Mouse (Mus musculus) lung, embryonic 14.5 days (tissue): Measurements from ENCODE around the gene Arl14ep. TPM values are rescaled to one million over a fixed set of nuclear protein-coding genes. Genes with fewer than 3 reads are reported as not detected.
A peak's percentile ranks its signal among the peaks of the same experiment; 100 is the strongest.

Experiments
- ATAC-seq: fragments of 200-750 bp; cut with Nextera tagmentation; 2 replicates; pipeline ENCODE4 v1.8.0; 2017; ENCODE audit warnings: mild to moderate bottlenecking, moderate TSS enrichment, moderate library complexity; ENCODE audit not compliant: insufficient read depth
- DNase-seq: peaks from one replicate; pipeline ENCODE4 v3.0.0-alpha.2; 2015
- H3K27ac ChIP-seq: fragments of 300-500 bp; sonication (generic); 2 replicates; pipeline ENCODE4 v1.5.1; 2014; ENCODE audit warnings: low read depth, mild to moderate bottlenecking, moderate library complexity
- H3K27me3 ChIP-seq: fragments of 300-500 bp; sonication (generic); 2 replicates; pipeline ENCODE4 v1.6.1; 2014; ENCODE audit warnings: low read length, control low read depth; ENCODE audit not compliant: insufficient read depth
- H3K36me3 ChIP-seq: fragments of 300-500 bp; sonication (generic); 2 replicates; pipeline ENCODE4 v1.6.1; 2014; ENCODE audit warnings: control low read depth; ENCODE audit not compliant: insufficient read depth
- H3K4me1 ChIP-seq: fragments of 300-500 bp; sonication (generic); 2 replicates; pipeline ENCODE4 v1.6.1; 2014; ENCODE audit warnings: antibody characterized with exemption, control low read depth; ENCODE audit not compliant: insufficient read depth
- H3K4me2 ChIP-seq: fragments of 300-500 bp; sonication (generic); 2 replicates; pipeline ENCODE4 v1.6.1; 2014; ENCODE audit warnings: mild to moderate bottlenecking
- H3K4me3 ChIP-seq: fragments of 300-500 bp; sonication (generic); 2 replicates; pipeline ENCODE4 v1.5.1; 2014; ENCODE audit warnings: low read depth, low read length
- H3K9ac ChIP-seq: fragments of 300-500 bp; sonication (generic); 2 replicates; pipeline ENCODE4 v1.6.1; 2014
- H3K9me3 ChIP-seq: fragments of 300-500 bp; sonication (generic); 2 replicates; pipeline ENCODE4 v1.6.1; 2016; ENCODE audit warnings: low read depth, low read length, control low read depth
- CTCF ChIP-seq: IDR thresholded peaks from 2 replicates; pipeline ENCODE4 v1.5.1; 2016; ENCODE audit warnings: antibody characterized with exemption, low read depth
- WGBS: fragments of 180-500 bp; shearing (Covaris S2); extraction: QIAGEN DNeasy Blood & Tissue Kit; methylation state at CpG from one replicate; pipeline ENCODE4 v1.1.7; 2014; 5-methylcytosine and 5-hydroxymethylcytosine counted together
- polyA plus RNA-seq: library from polyadenylated mRNA; unstranded; fragments of >200 nt; fragmentation: Nextera tagmentation; extraction: Ambion mirVana; gene quantifications from 2 replicates; pipeline ENCODE4 v1.2.1, GENCODE M21; 2014

Arl14ep gene
- polyA plus RNA-seq, 1 experiment from 2014 or later: 48.3 TPM

DNA sequence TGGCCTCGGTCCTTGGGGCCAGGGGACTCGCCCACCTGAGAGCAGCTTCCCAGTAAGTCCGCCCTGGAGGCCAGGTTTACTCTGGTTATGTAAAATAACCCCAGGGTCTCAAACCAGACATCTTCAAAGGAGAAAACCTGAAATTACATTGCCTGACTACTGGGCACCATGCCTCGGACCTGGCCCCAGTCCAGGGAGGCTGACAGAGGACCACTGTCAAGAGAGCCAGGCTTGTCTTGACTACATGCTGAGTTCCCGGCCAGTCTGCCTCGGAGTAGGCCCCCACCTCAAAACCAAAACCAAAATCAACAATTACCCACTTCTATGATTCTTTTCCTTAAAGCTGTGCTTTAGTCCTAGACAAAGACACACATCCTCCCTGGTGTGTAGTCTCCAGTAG is 5.9 kb downstream of the Arl14ep start:
- Histone ChIP-seq H3K4me2 (no peak overlapping the region), H3K27me3 (no peaks in the 10 kb centered on the region), H3K4me3 (no peak overlapping the region), H3K9me3 (no peaks in the 10 kb centered on the region), H3K4me1 (0 out of 2 replicates have a peak, but pooled peaks cover 5% of the 10 kb centered on the region), H3K36me3 (peaks cover 53% of the 10 kb centered on the region), H3K27ac (no peak overlapping the region), H3K9ac (no peak overlapping the region)
- ATAC-seq (no peak), DNase-seq (no peak)
- TF ChIP-seq CTCF: no peak
- 81% methylated on average over 6 of the region's 6 CpGs for WGBS

DNA sequence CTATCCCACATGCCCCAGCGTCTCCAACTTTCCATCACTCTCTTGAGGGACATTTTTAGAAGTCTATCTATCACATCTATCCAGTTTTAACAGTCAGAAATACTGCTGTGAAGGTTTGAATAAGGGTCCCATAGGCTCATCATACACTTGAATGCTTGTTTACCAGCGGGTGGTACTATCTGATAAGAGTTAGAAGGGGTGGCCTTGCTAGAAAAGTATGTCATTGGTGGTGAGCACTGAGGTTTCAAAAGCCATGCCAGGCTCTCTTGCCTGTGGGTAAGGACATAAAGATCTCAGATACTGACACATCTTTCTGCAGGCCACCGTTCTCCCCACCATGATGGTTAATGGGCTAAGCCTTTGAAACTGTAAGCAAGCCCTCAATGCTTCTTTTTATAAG is 10.7 kb downstream of the Arl14ep start:
- H3K4me1 ChIP-seq: no peaks in the 10 kb centered on the region
- peaks cover 62% of the 10 kb centered on the region for H3K36me3 ChIP-seq
- no peaks in the 10 kb centered on the region for H3K9me3 ChIP-seq
- H3K9ac ChIP-seq: no peak overlapping the region
- 87% methylated on average over 3 of the region's 3 CpGs for WGBS
- H3K4me3 ChIP-seq: no peak overlapping the region
- no peak overlapping the region for H3K27ac ChIP-seq
- H3K4me2 ChIP-seq: no peak overlapping the region
- no peak for DNase-seq
- TF ChIP-seq CTCF: no peak
- ATAC-seq: no peak
- H3K27me3 ChIP-seq: no peaks in the 10 kb centered on the region

DNA sequence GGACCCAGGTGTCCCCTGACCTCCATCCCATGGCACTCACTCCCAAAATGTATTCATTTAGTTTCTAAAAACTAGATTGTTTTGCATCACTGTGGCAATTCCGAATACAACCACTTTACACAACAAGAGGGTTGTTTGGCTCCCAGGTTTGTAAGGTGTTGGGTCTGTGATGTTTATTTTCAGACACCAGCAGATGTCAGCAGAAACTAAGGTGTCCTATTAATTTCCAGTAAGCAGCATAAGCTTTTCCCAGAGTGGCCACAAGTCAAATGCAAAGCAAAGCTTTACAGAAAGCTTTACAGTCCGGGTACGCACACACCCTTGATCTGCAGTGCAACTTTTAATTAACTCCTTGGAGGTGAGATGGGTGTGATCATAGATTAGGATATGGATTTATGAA is 12.6 kb downstream of the Arl14ep start:
- Histone ChIP-seq H3K36me3 (peaks cover 43% of the 10 kb centered on the region), H3K4me3 (no peak overlapping the region), H3K4me1 (no peaks in the 10 kb centered on the region), H3K27ac (no peak overlapping the region), H3K27me3 (no peaks in the 10 kb centered on the region), H3K9me3 (no peaks in the 10 kb centered on the region), H3K9ac (no peak overlapping the region), H3K4me2 (no peak overlapping the region)
- ATAC-seq (no peak), DNase-seq (no peak)
- WGBS: 87% methylated on average over 3 of the region's 3 CpGs
- TF ChIP-seq CTCF: no peak

DNA sequence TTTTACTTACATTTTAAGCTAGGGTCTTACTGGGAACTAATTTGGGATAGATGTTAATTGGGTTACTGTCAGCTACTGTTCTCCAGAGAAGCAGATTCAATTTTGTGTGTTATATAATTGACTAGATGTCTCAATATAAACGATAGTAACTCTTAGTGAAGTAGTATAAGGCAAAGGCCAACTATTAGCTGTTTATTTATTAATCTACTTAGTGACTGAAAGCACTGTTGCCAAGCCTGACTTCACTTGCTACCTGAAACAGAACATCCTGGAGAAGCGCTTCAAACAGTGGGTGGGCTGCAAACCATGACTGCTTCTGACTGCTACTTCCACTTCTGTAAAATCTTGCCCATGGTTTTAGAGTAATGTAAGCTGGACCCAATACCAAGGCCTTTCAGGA is 13.2 kb downstream of the Arl14ep start:
- Histone ChIP-seq H3K27me3 (no peaks in the 10 kb centered on the region), H3K4me2 (no peak overlapping the region), H3K9me3 (no peaks in the 10 kb centered on the region), H3K4me1 (no peaks in the 10 kb centered on the region), H3K36me3 (peaks cover 38% of the 10 kb centered on the region), H3K9ac (no peak overlapping the region), H3K4me3 (no peak overlapping the region), H3K27ac (no peak overlapping the region)
- DNase-seq (no peak), ATAC-seq (no peak)
- WGBS: 81% methylated on average over 2 of the region's 2 CpGs
- no peak for TF ChIP-seq CTCF

DNA sequence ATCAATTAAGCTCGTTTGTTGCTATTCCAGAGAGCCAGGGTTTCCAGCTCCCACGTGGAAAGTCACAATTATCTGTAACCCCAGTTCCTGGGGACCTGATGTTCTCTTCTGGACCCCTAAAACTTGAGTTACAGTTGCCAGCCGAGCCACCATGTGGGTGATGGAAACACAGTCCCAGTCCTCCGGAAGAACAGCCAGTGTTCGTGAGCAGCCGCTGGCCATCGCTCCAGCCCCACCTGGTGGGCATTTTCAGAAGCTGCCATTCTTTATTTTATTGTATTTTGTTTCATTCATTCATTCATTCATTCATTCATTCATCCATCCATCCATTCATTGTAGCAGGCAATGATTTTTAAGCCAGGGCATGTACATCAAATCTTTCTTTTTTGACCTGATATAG is 14.0 kb downstream of the Arl14ep start:
- Histone ChIP-seq H3K4me2 (no peak overlapping the region), H3K9me3 (no peaks in the 10 kb centered on the region), H3K27me3 (no peaks in the 10 kb centered on the region), H3K36me3 (peaks cover 30% of the 10 kb centered on the region), H3K27ac (no peak overlapping the region), H3K4me3 (no peak overlapping the region), H3K9ac (no peak overlapping the region), H3K4me1 (no peaks in the 10 kb centered on the region)
- 41% methylated on average over 7 of the region's 7 CpGs for WGBS
- DNase-seq (peak; percentile 55), ATAC-seq (no peak)
- peak; percentile 77 for TF ChIP-seq CTCF

DNA sequence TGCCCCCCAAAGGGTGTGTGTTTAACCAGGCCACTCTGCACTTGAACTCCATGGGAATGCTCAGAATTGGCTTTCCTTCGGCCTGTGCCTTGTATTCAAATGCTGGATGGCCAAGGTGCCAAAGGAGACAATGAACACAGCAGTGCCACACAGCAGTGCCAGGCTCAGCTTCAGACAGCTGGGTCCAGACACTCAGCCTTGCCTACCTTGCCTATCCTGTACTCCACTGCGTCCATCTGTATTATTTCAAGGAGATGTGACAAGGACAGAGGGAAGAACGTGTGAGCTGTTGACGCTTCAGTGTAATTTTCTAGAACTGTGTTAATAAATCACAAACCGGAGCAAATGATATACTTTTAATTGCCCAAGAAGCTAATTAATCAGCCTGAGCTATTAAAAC is 14.8 kb downstream of the Arl14ep start:
- H3K27me3 ChIP-seq: no peaks in the 10 kb centered on the region
- no peak overlapping the region for H3K4me3 ChIP-seq
- H3K27ac ChIP-seq: no peak overlapping the region
- DNase-seq (no peak), ATAC-seq (no peak)
- H3K36me3 ChIP-seq: peaks cover 22% of the 10 kb centered on the region
- no peaks in the 10 kb centered on the region for H3K4me1 ChIP-seq
- H3K9ac ChIP-seq: no peak overlapping the region
- H3K4me2 ChIP-seq: no peak overlapping the region
- TF ChIP-seq CTCF: no peak
- 72% methylated on average over 5 of the region's 5 CpGs for WGBS
- no peaks in the 10 kb centered on the region for H3K9me3 ChIP-seq

DNA sequence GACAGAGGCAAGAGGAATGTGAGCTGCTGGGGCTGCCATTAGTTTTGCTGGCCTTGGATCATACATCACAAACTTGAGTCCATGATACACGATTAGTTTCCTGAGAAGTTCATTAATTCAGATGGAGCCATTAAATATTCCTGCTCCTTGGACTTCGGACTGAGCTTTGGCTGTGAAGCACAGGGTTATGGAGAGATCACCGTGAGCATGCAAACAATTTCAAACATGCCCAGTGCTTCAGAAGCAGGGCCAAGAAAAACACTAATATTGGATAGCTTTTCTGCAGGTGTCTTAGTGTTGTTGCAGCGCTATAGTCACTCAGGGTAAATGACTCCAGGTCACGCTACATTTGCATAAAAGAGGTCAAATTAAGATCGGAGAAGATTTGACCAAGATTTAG is 15.3 kb downstream of the Arl14ep start:
- Histone ChIP-seq H3K36me3 (peaks cover 18% of the 10 kb centered on the region), H3K4me2 (no peak overlapping the region), H3K9ac (no peak overlapping the region), H3K9me3 (no peaks in the 10 kb centered on the region), H3K4me3 (no peak overlapping the region), H3K27me3 (no peaks in the 10 kb centered on the region), H3K27ac (no peak overlapping the region), H3K4me1 (no peaks in the 10 kb centered on the region)
- ATAC-seq (no peak), DNase-seq (no peak)
- no peak for TF ChIP-seq CTCF
- WGBS: 66% methylated on average over 6 of the region's 6 CpGs

DNA sequence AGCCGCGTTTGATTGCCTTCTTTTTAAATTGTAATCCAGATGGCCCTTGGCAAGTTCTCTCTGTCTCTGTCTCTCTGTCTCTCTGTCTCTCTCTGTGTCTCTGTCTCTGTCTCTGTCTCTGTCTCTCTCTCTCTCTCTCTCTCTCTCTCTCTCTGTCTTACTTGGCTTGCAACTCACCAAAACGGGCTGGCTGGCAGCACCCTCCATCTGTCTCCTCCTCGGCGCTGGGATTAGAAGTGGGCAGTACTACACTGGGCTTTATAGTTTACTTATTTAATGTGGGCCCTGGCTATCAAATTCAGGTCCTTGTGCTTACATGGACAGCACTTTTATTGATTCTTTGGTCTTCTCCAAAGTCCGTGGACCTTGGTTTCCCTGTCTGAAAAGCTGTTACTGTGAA is 18.1 kb downstream of the Arl14ep start:
- DNase-seq (no peak), ATAC-seq (no peak)
- H3K9me3 ChIP-seq: no peaks in the 10 kb centered on the region
- no peak overlapping the region for H3K4me2 ChIP-seq
- H3K27me3 ChIP-seq: no peaks in the 10 kb centered on the region
- TF ChIP-seq CTCF: no peak
- no peaks in the 10 kb centered on the region for H3K4me1 ChIP-seq
- 44% methylated on average over 6 of the region's 6 CpGs for WGBS
- no peak overlapping the region for H3K27ac ChIP-seq
- no peaks in the 10 kb centered on the region for H3K36me3 ChIP-seq
- no peak overlapping the region for H3K4me3 ChIP-seq
- no peak overlapping the region for H3K9ac ChIP-seq
